In the genomic region with DNA sequence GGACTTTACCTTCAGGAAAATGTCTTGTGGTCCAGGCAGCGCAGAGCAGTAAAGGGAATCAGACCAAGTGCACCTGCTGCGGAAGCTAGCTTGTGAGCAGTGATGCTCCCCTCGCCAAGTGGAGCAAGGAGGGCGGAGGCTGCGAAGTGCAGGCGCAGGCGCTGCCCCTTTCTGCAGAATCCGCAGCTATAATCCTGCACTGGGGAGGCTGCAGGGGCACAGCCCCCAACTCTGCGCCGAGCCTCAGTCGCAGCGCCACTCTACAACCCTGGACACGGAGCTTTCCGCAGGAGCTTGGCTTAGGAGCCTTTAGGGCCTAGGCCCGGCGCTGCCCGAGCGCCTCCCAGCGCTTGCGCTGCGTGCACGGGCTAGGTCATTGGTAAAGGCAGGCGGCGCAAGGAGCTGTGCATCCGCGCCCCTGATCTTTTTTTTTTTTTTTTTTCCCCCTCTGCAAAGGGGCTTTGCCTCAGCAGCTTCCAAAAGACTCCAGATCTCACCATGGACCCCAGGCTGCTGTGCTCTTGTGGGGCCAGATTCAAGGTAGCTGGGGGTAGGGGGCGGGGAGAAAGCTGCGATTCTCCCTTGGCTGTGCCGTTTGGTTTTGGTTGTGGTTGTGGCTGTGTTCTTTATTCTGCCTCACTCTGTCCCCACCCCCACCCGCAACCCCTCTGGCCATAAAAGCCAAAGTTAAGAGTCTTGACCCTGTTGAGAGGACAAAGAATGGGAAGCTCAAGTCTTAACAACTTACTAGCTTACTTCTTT, we compare ENCODE assay signal across 9 mouse cellular contexts. TPM values are rescaled to one million over a fixed set of nuclear protein-coding genes. Genes with fewer than 3 reads are reported as not detected.
A peak's percentile ranks its signal among the peaks of the same experiment; 100 is the strongest.
DNase-seq lines count a peak whose midpoint lies in the region; ATAC-seq and TF ChIP-seq lines count a peak whose summit lies in the region.
"Had no signal": no experiment of that assay in that cellular context is flagged by ENCODE, and none has a peak within 500 bp of the region (broad histone marks: within the 10 kb centered on the region; RNA-seq: fewer than 3 reads in every experiment).

No protein-coding gene starts in this region.

- H3K27me3 ChIP-seq in heart, embryonic 15.5 days: peaks cover 5% of the 10 kb centered on the region
- H3K27me3 ChIP-seq in midbrain, postnatal 0 days (ENCODE audit: insufficient read depth, low read length): no peaks in the 10 kb centered on the region

- WGBS in heart, embryonic 15.5 days: 9% methylated on average over 26 of the region's 30 CpGs
- 17% methylated on average over 28 of the region's 30 CpGs for WGBS in midbrain, postnatal 0 days

- ATAC-seq in heart, embryonic 15.5 days (replicated peaks; ENCODE audit: insufficient number of reproducible peaks, insufficient read depth, low FRiP score, low read depth): no peak
- ATAC-seq in midbrain, postnatal 0 days (ENCODE audit: low FRiP score): peak; percentile 96
- ATAC-seq in granulocyte monocyte progenitor cell, adult 5-6 weeks (replicated peaks; ENCODE audit: poor library complexity, severe bottlenecking): no peak

- peak; percentile 56 for TF ChIP-seq CTCF in midbrain, postnatal 0 days (IDR thresholded peaks at IDR 0.05)

- no peaks in the 10 kb centered on the region for H3K4me1 ChIP-seq in heart, embryonic 15.5 days (replicated peaks)
- no peaks in the 10 kb centered on the region for H3K4me1 ChIP-seq in midbrain, postnatal 0 days (ENCODE audit: insufficient read depth, low read length)

- no peaks in the 10 kb centered on the region for H3K36me3 ChIP-seq in heart, embryonic 15.5 days
- no peaks in the 10 kb centered on the region for H3K36me3 ChIP-seq in midbrain, postnatal 0 days (ENCODE audit: insufficient read depth, low read length)

- no peaks in the 10 kb centered on the region for H3K9me3 ChIP-seq in heart, embryonic 15.5 days (replicated peaks)
- H3K9me3 ChIP-seq in midbrain, postnatal 0 days (ENCODE audit: low read length): no peaks in the 10 kb centered on the region

- no peak overlapping the region for H3K27ac ChIP-seq in heart, embryonic 15.5 days
- H3K27ac ChIP-seq in midbrain, postnatal 0 days (ENCODE audit: low read depth, low read length): peak overlapping the region; percentile 76

- DNase-seq in heart, adult 11 months: no peak
- DNase-seq in cerebellum, postnatal 14 days: peak; percentile 61 to 70
- peak; percentile 17 to 21 for DNase-seq in frontal cortex, postnatal 25 days (ENCODE audit: low spot score in 2 of 2)
- peak; percentile 39 to 58 for DNase-seq in layer of hippocampus, postnatal 25 days (ENCODE audit: extremely low spot score in 1 of 2, low spot score in 1 of 2)
- DNase-seq in midbrain, postnatal 0 days (ENCODE audit: low spot score): peak; percentile 84
- no peak for DNase-seq in gastrocnemius, postnatal 10 days

- H3K4me2 ChIP-seq in heart, embryonic 15.5 days: peak overlapping the region; percentile 67
- peak overlapping the region; percentile 51 for H3K4me2 ChIP-seq in midbrain, postnatal 0 days (ENCODE audit: low read depth, low read length, poor library complexity, severe bottlenecking)

- 0 out of 2 replicates have a peak overlapping the region, but pooled peaks have one; percentile 17 for H3K9ac ChIP-seq in heart, embryonic 15.5 days
- peak overlapping the region; percentile 63 for H3K9ac ChIP-seq in midbrain, postnatal 0 days (replicated peaks; ENCODE audit: low read length, poor library complexity, severe bottlenecking)

- peak overlapping the region; percentile 48 for H3K4me3 ChIP-seq in heart, embryonic 15.5 days
- peak overlapping the region; percentile 54 for H3K4me3 ChIP-seq in midbrain, postnatal 0 days (ENCODE audit: low read depth, low read length)

RNA-seq across cellular contexts. Expression of a gene that starts 9.0 kb away (rescaled TPM):
- not detected in 2 replicates for polyA plus RNA-seq in heart, embryonic 15.5 days (2015; fragmentation: Nextera tagmentation; extraction: Ambion mirVana)
- total RNA-seq in layer of hippocampus, postnatal 25 days (2021): 1 to 10 TPM in 1 of 2 experiments, under 1 TPM in 1; 0.34 to 1.7 TPM
- total RNA-seq in midbrain, postnatal 0 days (2014; rRNA removed): 2.4 and 2.8 TPM in 2 replicates
- not detected in 2 replicates for polyA plus RNA-seq in midbrain, postnatal 0 days (2015; fragmentation: Nextera tagmentation; extraction: Ambion mirVana)
- total RNA-seq in granulocyte monocyte progenitor cell, adult 5-6 weeks (2014; fragmentation: Nextera tagmentation): not detected in 2 replicates
- not detected in 2 replicates for total RNA-seq in granulocyte monocyte progenitor cell, adult 5-6 weeks (2017)
- not detected for total RNA-seq in gastrocnemius, postnatal 10 days (2021)
- total RNA-seq: heart, postnatal 10 days had no signal

RNA-seq across cellular contexts. Expression of a gene that starts 44.9 kb away (rescaled TPM):
- polyA plus RNA-seq in heart, embryonic 15.5 days (2015; fragmentation: Nextera tagmentation; extraction: Ambion mirVana): 2.7 and 2.9 TPM in 2 replicates
- total RNA-seq in layer of hippocampus, postnatal 25 days (2021): 10 to 100 TPM; 33.7 to 37.4 TPM
- total RNA-seq in midbrain, postnatal 0 days (2014; rRNA removed): 70.4 and 89.2 TPM in 2 replicates
- 25.8 and 28.7 TPM in 2 replicates for polyA plus RNA-seq in midbrain, postnatal 0 days (2015; fragmentation: Nextera tagmentation; extraction: Ambion mirVana)
- total RNA-seq in granulocyte monocyte progenitor cell, adult 5-6 weeks (2014; fragmentation: Nextera tagmentation): not detected in 2 replicates
- not detected in 2 replicates for total RNA-seq in granulocyte monocyte progenitor cell, adult 5-6 weeks (2017)
- 1 to 10 TPM; 1.1 to 1.7 TPM for total RNA-seq in gastrocnemius, postnatal 10 days (2021)

Comparison
In these comparisons a context has a peak if more than half of its experiments do, and no peak if none do; other contexts are left out.
1. DNase-seq: peak in cerebellum, postnatal 14 days (2 of 2), frontal cortex, postnatal 25 days (2 of 2), layer of hippocampus, postnatal 25 days (2 of 2) and midbrain, postnatal 0 days (single experiment); none in heart, adult 11 months (single experiment) and gastrocnemius, postnatal 10 days (single experiment).
2. RNA of a gene that starts 44.9 kb away (total RNA-seq): 70.4 to 89.2 TPM in midbrain, postnatal 0 days and 33.7 to 37.4 TPM in layer of hippocampus, postnatal 25 days; 1.1 to 1.7 TPM in gastrocnemius, postnatal 10 days and not detected in granulocyte monocyte progenitor cell, adult 5-6 weeks; every median in the first group is over 10 times any median in the second.